Mouse (Mus musculus) megakaryocyte-erythroid progenitor cell, adult 5-6 weeks (primary cell): ENCODE data around the gene Zfp488. TPM values are rescaled to one million over a fixed set of nuclear protein-coding genes. Genes with fewer than 3 reads are reported as not detected.

Experiments used
- ATAC-seq: replicated peaks from 2 replicates; pipeline ENCODE4 v1.8.0; 2016; ENCODE audit warnings: mild to moderate bottlenecking, inconsistent platforms; ENCODE audit not compliant: severe bottlenecking, poor library complexity, low FRiP score, low TSS enrichment
- total RNA-seq, 2 experiments: library from RNA; stranded (forward) in 1 of 2; stranded (reverse) in 1 of 2; fragments of 200-1000, 215-1000 nt in 1 of 2; fragments of >200 nt in 1 of 2; fragmentation: Nextera tagmentation in 1 of 2; gene quantifications; 2 replicates each; pipeline ENCODE4 v1.2.3; 2014 to 2017

Zfp488 gene
- total RNA-seq (2014; fragmentation: Nextera tagmentation) (0.10 TPM in 1 of 2 replicates, not detected in the other), total RNA-seq (2017) (0.19 TPM in 1 of 2 replicates, not detected in the other)

DNA sequence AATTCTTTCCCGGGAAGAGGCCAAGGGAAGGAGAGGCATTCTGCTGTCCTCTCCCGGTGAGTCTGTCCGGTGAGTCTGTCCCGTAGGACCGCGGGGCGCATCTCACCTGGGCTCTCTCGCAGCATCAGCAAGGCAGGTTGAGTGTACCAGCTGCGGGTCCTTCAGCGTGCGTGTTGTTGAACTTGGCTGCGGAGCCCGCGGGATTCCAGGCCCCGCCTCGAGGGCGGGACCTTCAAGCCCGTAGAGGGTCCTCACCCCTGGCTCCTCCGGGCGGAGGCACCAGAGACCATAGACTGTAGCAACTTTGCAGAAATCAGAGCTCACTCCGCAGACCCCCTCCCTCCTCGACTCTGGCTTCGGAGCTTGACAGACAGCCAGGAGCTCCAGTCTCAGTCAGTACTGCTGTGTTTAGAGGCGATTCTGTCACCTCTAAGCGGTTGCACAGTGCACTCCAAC is at the start of gene Zfp488:
Zfp488 (minus strand) TSS at position 161 of the 456 bp plus-strand sequence.
- no peak for ATAC-seq

DNA sequence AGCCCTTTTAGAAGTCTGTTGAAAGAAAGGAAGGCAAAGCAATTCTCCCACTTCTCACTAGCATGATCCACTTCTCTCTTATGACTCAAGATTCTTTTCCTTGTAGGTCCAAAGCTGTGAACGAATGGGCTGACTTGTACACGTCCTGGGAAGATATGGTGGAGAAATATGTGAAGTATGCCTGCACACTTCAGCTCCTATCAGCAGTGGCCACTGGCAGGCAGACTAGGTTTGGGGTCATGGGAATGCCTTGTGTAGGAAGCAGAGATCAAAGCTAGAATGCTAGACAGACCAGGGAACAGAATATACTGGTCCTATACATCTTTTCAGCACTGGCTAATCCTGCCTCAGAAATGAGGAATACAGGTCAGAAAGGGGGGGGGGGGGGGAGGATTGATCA is 48.1 kb upstream of the Zfp488 start:
- ATAC-seq, result no peak

DNA sequence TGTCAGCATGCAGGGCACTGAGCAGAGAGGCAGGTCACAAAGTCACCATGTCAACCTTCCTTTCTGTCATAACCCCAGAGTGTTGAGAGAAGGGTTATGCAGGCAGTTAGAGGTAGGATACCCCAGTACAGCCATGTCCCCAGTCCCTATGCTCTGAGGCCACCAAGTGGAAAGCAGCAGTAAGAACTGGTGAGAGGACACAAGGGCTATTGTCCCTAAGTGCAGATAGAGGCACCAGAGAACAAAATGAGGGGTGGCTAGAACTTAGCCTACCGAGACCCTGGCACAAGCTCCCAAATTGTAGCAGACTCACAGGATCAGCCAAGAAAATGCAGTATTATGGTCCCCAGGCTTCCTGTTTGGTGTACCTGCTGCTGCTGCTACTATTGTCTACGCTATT is 38.4 kb upstream of the Zfp488 start:
- no peak for ATAC-seq

DNA sequence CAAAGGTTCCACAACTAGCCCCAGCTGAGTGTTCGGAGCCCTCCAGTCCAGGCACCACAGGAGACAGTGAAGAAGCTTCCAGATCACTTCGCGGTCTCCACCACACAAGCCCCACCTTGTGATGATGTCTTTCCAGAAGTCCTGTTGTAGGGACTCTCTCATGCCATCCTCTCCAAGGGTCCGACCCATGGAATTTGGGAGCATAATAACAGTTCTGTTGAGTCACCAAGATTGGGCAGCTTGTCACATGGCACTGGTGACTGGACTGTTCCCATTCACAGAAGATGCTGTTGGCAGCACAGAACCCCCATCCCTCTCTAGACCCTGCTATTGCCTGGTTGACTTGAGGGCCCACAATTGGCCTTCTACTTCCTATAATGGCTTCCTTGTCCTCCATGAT is 37.8 kb upstream of the Zfp488 start, which contains the start of gene Gm5460:
Gm5460 (plus strand) TSS at position 378 of the 400 bp plus-strand sequence.
- ATAC-seq, result no peak

DNA sequence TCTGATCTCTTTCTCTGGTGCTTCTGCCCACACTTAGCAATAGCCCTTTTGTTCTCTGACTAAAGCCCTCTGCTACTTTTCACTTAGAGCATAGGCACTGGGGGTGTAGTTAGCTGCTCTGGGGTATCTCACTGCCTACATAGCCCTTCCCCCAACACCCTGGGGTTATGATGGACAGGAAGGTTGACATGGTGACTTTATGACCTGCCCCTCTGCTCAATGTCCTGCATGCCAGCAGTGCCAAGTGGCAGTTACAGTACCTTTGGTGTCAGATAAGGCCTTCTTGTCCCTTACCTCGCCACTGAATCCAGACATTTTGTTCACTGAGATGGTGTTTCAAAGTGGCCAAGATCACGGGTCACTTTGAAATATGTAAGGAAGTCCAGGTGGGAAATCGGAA is 36.5 kb upstream of the Zfp488 start, which contains the start of gene Gm30083:
Gm30083 (minus strand) TSS at position 120 of the 400 bp plus-strand sequence.
- no peak for ATAC-seq

DNA sequence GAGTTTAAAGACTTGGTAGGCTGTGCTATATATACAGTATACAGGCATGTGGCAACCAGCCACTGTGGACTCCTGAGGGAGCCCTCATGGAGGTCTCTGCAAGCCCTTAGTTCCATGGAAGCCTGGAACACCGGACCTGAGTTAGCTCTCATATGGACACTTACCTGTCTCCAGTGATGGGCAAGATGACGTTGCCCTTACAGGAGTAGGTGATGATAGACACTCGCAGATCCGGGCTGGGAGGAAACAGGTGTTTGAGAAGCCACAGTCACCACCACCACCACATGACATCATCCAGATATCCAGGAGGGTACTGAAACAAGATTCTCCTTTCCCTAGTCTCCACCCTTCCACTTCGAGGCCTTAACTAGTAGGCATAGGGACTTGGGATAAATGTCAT is 23.8 kb upstream of the Zfp488 start:
- no peak for ATAC-seq

DNA sequence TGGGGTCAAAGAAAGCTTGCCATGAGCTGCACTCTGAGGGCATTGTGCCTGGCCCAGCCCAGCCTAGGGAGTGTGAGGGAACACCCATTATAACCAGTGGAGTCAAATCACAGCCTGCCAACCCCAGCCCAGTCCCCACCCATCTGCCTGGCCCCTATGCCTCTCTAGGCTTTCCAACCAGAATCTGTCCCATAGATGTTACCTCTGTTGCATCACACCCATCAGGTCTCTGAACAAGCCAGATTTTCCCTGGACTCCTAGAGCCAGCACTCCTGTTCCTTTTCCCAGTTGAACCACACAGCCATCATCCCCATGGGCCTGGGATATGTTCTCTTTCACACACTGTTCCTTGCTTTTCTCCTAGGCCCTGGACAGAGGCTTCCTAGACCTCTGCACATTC is 22.9 kb upstream of the Zfp488 start:
- no peak for ATAC-seq

DNA sequence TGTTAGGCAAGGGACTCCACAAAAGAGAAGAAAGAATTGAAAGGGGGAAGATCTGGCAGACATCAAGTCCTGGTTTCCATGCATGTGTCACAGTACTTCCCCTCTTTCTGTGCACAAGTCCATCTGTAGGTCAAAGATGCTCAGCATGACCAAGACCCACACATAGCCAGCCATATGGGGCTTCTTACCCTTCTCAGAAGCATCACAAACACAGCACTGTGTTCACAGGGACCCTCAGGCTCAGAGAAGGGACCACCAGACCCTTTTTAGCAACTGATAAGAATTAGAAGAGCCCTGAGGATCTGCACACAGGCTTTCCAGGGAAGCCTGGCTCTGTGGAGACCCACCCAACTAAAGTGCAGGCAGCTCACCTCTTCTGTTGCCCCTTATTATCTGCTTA is 21.5 kb upstream of the Zfp488 start:
- no peak for ATAC-seq

DNA sequence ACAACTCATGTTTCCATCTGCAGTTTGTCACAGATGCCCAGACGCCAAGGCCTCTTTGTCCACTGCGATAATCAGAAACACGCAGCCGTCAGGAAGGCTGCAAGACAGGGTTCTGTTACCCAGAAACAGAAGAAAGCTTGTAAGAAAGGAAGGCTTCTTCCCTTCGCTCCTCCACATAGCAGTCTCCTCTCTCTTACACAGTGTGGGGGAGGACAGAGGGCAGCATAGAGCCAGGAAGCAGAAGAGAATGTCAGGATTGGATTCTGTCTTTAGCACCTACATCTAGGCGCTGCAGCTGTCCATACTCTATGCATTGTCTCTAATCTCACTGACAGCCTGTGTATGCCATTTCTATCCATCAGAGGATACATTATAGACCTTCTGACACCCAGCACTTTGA is 18.9 kb upstream of the Zfp488 start:
- ATAC-seq, result no peak

DNA sequence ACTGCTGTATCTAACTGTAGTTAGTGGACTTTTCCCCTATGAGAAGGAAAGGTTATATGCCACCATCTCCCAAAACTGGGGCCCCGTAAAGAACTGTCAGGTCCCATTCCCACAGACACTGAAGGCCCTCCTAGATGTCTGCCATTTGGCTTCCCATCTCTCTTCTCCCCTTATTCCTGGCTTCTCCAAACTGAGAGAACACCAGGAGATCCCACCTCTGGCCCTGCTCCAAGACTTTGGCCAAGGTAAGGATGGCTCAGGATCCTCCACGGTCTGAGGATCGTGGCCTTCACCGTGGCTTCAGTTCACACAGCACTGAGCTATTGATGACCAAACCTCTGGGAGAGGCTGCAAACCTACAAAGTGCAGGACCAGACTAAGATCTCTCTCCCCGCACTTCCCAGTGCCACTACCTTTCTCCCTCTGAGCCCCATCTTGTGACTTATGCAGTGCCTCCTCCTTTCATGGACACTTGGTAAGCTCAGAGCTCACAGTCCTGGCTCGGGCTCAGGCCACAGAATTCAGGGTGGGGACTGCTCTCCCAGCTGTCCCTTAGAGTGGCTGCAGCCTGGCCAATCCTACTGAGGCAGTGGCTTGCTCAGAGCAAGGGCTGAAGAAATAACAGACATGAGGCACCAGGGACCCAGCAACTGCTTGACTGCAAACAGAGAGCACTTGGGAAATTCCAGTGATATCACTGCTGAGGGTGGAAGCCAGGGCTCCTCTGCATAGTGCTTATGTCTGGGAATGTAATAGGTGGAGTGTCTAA is 15.1 kb upstream of the Zfp488 start:
- no peak for ATAC-seq

DNA sequence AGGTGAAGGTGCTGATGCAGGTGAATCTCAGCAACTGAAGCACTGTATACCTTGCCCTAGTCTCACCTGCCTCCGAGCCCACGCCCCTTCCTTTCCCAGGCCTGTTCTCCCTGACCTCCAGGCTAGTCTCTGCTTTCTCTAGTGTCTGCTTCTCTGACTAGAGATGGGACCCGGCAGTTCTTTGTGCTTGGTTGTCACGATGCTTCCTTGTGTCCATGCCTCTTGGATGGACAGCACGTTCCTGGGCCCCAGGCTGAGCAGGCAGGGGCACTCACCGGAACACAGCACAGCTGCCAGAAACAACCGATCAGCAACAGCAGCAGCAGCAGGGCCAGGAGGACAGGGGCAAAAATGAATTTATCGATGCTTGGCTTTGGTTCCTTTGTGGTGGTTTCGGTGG is 14.5 kb upstream of the Zfp488 start:
- ATAC-seq, result no peak

DNA sequence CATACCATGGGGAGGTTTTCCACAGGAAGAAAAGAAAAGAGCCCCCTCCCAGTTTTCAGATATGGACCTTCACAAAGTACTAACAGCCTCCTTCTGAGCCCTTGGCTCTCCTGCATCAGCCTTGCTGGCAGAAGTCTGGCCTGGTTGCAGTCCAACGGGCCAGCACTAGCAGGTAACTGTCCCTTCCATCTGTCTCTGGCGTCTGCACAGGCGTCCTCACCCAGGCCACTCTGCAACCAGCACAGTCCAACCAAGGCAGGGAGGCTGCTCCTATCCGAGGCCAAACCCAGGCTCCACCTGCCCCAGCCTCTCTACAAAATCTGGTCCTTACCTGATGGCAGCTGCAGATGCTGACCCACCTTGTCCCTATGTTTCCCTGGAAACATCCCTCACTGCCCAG is 13.4 kb upstream of the Zfp488 start:
- no peak for ATAC-seq

DNA sequence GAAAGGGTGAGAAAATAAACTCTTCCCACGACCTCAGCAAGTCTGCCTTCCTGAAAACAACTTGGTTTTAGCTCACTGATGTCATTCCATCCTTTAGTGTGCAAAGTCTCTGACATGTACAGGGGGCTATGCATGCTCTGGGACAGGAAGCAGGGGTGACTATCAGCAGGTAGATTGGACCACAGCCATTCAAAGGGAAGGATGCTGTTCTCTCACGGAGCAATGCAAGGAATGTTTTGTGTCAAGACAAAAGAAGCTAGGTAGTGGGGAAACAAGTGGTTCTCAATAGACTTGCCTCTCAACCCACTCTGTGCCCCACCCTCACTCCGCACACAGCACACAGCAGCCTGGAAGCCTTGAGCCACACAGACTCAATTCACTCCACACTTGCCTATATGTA is 10.6 kb upstream of the Zfp488 start:
- ATAC-seq, result no peak

DNA sequence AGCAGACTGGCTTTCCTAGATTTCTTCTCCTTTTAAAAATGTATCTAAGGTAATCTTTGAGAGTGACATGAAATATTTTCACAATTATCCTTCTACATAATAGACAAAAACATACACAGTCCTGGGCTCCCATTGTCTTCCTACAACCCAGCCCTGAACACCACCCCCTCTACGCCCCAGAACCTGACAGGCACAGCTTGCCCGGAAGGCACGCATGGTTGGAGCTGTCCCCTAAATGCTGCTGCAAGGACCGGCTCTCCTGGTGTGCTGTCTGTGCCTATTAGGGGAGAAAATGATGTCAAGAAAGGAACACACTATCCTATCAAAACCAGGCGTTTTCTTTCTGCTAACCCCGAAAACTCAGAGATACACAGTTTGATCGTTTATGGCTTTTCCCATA is 816 bp downstream of the Zfp488 start:
- ATAC-seq, result no peak

DNA sequence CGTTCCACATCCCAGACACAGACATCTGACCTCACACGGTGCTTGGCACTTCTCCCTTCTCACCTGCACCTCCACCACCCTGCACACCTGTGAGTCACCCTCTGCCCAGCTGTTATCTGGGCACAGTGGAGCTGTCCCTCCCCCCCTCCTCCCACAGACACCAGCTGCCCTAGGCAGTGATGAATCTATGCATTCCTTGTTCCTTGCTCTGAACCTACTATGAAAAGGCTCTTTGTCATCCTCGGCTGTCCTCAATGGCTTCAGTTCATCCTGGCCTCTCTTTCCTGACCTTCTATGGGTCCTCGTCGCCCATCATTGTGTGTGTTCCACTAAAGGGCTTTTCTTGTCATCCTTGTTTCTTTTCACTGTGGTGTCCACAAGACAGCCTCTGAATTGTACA is 3.8 kb downstream of the Zfp488 start:
- ATAC-seq, result no peak

DNA sequence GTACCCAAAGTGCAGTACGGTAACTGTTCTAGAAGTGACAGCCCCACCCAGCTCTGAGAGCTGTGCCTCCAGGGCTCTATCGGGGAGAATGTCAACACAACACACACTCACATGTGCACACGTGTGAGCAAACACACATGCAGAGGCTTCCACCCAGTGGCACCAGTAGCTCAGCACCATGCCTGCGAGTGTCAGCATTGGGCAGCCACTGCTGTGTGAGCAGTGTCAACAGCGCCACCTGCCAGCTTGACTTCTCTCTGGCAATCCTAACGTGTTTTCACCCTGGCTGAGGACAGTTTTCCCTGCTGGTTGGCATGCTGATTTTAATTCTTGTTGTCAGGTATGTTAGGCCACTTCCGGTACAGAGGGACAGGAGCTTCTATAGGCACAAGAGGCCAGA is 5.9 kb downstream of the Zfp488 start:
- ATAC-seq, result no peak

DNA sequence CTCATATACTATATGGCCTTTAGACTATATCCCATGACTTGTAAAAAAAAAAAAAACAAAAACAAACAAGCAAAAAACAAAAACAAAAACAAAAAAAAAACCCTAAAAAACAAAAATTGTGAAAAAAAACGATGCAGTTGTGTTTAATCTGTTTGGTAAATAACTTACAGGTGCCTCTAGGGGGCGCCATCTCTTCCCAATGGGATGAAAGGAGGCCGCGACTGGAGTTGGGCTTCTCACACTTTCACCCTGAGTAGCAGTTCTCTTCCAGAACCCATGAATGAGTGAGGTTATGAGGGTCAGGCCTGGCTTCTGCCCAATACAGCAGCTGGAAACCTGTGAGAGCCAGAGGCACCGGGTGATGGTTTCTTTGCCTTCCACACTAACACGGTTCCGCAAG is 12.9 kb downstream of the Zfp488 start:
- no peak for ATAC-seq

DNA sequence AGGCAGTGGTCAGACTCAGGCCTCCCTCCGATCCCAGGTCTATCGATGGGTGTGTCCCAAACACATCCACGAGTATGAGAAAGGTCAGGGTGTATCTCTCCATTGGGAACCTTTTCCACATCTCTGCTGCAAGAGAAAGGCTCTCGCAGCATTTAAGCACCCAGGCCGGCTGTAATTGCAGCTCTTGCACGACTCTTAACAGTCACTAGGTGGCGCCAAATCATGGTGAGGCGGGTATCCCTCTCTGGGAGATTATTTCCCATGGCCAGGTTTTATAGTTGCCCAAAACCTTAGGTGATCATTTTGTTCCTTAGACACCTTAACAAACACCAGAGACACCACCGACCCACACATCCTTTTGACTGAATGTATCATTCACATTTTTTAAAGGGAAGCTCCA is 19.2 kb downstream of the Zfp488 start:
- ATAC-seq, result no peak

DNA sequence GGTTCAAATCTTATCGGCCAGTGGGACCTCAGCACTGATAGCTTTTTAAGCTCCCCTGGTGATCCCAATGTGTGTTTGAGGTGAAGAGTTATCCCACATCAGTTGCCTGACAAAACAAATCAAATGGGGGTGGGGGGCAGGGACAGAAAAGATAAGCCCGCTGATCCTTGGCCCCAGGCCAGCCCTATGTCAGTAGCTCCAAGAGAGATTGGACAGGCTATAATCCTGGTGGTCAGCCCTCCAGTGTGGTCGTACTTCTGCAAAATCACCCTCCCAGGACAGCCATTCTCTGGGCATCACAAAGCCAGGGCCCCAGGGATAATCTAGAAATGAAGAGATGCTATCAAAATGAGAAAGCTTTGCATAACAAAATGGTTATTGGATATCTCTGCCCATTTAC is 19.7 kb downstream of the Zfp488 start:
- ATAC-seq, result no peak

DNA sequence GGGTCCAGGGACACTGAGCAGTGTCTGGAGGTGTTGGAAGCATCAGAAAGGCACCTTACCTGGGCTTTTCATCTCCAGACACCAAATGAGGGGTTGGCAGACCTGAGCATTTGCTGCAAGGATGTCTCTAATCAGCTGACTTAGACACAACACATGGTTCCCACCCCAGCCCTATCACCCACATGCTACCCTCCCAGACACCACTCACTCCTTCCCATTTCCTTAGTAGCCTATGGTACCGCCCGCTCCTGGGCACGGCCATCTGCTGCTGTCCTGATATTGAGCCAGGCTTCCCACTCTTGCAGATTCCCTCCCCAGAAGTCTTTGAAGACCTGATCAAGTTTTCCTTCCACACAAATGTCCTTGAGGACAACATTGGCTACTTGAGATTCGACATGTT is 20.4 kb downstream of the Zfp488 start:
- ATAC-seq, result no peak

DNA sequence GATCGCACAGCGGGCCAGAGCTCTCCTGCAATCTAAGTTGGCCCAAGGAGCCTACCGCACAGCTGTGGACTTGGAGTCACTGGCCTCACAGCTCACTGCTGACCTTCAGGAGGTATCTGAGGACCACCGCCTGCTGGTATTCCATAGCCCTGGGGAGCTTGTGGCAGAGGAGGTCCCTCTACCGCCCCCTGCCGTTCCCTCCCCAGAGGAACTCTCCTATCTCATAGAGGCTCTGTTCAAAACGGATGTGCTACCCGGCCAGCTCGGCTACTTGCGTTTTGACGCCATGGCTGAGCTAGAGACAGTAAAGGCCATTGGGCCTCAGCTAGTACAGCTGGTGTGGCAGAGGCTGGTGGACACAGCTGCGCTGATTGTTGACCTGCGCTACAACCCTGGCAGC is 22.5 kb downstream of the Zfp488 start:
- no peak for ATAC-seq
